Mouse (Mus musculus): Measurements from ENCODE around the gene Pgap2.
A peak's percentile ranks its signal among the peaks of the same experiment; 100 is the strongest.
"Not testable (repeated sequence)": the region's sequence is repeated elsewhere in the genome, so short reads cannot be mapped to it uniquely, and the experiment has no call there.

Pgap2 gene

GRCm38 (mm10) chr7:102266021-102266400, 56.0 kb downstream of the Pgap2 start:
- DNase-seq (ENCODE audit: low read depth, low spot score): not testable (repeated sequence)

- no peak for DNase-seq (ENCODE audit: low read depth, low spot score)
Measured at GRCm38 (mm10) chr7:102266401-102267042, 56.5 kb downstream of the Pgap2 start.

- DNase-seq (ENCODE audit: low read depth, low spot score): peak; percentile 96
Measured at GRCm38 (mm10) chr7:102267113-102267579, 57.1 kb downstream of the Pgap2 start.

GRCm38 (mm10) chr7:102267601-102268394, 57.8 kb downstream of the Pgap2 start, which contains the start of gene Stim1:
Stim1 (plus strand) TSS chr7:102267806.
- peak; percentile 80 for DNase-seq (ENCODE audit: low read depth, low spot score)

GRCm38 (mm10) chr7:102268395-102268748, 58.4 kb downstream of the Pgap2 start:
- no peak for DNase-seq (ENCODE audit: low read depth, low spot score)

GRCm38 (mm10) chr7:102272422-102272948, 62.5 kb downstream of the Pgap2 start:
- no peak for DNase-seq (ENCODE audit: low read depth, low spot score)

- DNase-seq (ENCODE audit: low read depth, low spot score): no peak
Measured at GRCm38 (mm10) chr7:102281403-102281802, 71.4 kb downstream of the Pgap2 start.

- no peak for DNase-seq (ENCODE audit: low read depth, low spot score)
Measured at GRCm38 (mm10) chr7:102282261-102282660, 72.3 kb downstream of the Pgap2 start.

All from ZHBTc4 (cell line).